Mouse (Mus musculus) erythroblast, adult 5-6 weeks (primary cell): Measurements from ENCODE around the gene Lrrc8c. TPM values are rescaled to one million over a fixed set of nuclear protein-coding genes. Genes with fewer than 3 reads are reported as not detected.

Source experiments
- ATAC-seq: replicated peaks from 2 replicates; pipeline ENCODE4 v1.8.0; 2016; ENCODE audit warnings: moderate number of reproducible peaks, mild to moderate bottlenecking, moderate TSS enrichment, inconsistent platforms; ENCODE audit not compliant: poor library complexity, low FRiP score, severe bottlenecking
- total RNA-seq, 2 experiments: library from RNA; stranded (forward) in 1 of 2; stranded (reverse) in 1 of 2; fragments of 150-400 nt in 1 of 2; fragments of 200-764, 138-1000 nt in 1 of 2; gene quantifications; 2 replicates each; pipeline versions ENCODE4 v1.2.3 to v1.2.4; 2015 to 2017; ENCODE audit warnings: low replicate concordance in 2 of 2

Lrrc8c gene
- total RNA-seq, 2 experiments from 2014 or later, result 9.4 to 24.6 TPM

DNA sequence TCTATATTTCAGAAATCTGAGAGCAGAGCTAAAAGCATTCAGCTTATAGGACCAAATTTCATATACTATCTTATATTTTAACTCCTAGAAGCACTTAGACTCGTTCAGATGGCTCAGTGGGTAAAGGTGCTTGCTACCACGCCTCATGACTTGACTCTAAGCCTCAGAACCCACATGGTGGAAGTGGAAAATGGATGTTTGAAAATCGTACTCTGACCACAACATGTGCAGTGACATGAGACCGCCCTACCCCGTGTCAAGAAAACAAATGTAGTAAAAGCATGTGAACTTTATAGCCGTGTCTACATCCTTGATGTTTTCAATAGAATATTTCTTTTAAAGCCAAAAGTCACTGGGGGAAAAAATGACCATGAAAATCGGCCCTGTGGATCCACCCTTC, 21.9 kb downstream of the Lrrc8c start:
- no peak for ATAC-seq

DNA sequence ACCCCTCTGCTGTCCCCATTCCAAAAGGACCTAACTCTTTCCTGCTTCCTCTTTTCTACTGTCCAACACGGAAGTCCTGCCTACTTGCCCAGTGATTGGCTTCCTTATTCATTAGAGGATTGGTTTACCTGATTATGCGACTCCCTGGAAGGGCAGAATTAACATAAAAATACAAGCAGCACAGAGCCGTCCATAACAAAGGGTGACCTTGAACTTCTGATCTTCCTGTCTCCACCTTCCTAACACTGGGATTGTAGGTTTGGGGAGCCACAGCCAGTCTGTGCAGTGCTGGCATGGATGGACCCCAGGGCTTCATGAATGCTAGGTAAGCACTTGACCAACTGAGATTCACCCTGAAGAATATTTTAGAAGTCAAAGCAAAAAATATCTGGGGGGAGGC, 25.9 kb downstream of the Lrrc8c start:
- no peak for ATAC-seq

DNA sequence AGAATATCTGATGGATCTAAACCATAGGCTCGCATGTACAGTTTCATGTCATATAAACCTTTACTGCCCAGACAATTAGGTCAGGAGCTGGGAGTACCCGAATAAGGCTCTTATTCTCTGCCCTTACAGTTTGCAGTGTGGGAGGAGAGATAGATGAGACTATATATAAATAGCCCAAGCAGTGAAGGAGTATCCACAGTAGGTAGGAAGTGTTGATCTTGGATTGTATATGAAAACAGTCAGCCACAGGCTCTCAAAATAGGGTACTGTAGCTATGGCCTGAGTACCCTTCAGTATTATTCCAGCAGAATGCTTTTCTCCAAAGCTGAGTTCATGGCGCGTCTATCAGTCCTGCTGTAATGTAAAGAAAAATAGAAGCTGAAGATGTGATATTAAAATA, 27.9 kb downstream of the Lrrc8c start:
- ATAC-seq, result no peak

- no peak for ATAC-seq
Measured at GRCm38 (mm10) chr5:105551808-105552207, 32.6 kb downstream of the Lrrc8c start.

DNA sequence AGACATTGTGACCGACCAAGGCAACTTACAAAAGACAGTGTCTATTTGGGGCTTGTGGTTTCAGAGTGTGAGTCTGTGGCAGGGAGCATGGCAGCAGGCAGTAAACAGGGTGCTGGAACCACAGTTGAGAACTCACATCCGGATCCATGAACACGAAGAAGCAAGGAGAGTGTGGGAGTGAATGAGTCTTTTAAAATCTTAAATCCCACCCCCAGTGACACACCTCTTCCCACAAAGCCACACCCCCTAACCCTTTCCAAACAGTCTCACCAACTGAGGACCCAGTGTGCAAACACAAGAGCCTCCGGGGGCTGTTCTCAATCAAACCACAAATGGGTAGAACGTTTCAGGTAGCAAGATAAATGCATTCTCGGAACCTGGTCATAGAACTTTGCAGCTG, 37.1 kb downstream of the Lrrc8c start:
- no peak for ATAC-seq

DNA sequence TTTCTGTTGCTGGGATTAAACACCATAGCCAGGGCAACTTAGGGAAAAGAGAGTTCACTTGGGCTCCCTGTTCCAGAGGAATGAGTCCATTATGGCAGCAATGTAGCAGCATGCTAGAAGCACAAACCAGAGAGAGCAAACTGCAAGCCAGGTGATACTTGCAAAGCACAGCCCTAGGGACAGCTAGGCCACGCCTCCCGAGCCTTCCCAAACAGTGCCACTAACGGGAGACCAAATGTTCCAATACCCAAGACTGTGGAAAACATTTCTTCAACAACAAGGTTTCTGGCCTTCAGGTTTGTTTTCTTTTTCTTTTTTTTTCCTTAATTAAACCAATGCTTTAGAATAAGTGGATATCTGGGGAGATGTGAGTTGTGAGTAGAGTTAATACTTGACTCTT, 38.2 kb downstream of the Lrrc8c start:
- ATAC-seq, result no peak

GRCm38 (mm10) chr5:105557777-105558240, 38.6 kb downstream of the Lrrc8c start:
- no peak for ATAC-seq

DNA sequence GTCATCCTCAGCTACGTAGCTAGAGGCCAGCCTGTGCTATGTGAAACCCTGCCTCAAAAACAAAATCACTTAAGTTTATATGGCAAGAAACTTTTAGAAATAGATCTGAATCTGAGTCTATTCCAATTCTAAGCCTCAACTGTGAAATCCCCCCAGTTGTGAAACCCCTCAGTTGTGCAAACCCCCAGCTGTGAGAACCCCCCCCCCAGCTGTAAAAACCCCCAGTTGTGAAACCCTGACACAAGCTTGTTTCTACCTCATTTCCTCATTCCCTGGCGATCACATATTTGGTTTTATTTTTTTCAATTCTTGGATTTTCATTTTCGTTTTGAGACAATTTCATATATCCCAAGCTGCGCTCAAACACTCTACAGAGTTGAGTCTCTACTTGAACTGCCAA, 39.3 kb downstream of the Lrrc8c start:
- no peak for ATAC-seq

GRCm38 (mm10) chr5:105561926-105562325, 42.7 kb downstream of the Lrrc8c start:
- ATAC-seq, result no peak

DNA sequence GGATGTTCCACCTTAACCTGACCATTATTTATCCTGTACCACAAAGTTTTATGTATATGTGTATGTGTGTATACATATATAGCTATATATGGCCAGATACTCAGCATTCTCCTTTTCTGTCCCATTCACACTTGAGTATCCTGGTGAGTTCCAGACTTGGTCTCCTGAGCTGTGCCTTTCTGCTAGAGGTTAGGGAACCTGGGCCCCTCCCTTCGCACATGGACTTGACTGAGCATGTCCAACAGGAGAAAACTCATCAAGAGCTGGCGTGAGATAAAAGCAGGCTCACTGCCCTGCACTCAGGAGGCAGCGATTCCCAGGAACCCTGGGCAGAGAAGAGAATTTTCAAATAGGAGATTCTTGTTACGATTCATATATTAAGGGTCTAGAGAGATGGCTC, 45.6 kb downstream of the Lrrc8c start:
- ATAC-seq, result 0 out of 2 replicates have a peak, but pooled peaks have one; percentile 47

- peak; percentile 90 for ATAC-seq
Measured at GRCm38 (mm10) chr5:105565824-105566223, 46.6 kb downstream of the Lrrc8c start.

DNA sequence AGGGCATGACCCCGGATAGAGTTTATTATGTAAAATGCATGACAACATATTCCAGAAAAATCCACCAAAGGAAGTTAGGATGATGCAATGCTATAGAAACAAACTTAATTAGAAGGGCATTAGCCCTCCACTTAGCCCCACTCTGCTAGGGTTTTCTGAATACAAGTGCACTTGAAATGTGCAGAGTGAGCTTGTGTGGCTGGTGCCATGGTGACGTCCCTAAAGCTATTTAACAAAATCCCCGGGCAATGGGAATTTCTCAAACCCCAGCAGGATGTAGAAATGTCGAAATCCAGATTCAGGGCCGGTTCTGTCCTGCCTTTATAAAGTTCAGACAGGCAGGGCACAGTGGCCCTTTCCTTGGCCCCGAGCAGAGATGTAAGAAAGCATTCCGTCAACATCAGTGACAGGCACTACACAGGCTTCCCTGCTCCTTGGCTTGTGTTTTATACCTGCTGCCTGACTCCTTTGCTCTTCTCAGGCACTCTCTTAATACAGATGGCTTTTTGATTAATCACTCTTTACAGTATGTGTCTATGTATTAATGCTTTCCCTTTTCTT, 47.7 kb downstream of the Lrrc8c start:
- no peak for ATAC-seq

DNA sequence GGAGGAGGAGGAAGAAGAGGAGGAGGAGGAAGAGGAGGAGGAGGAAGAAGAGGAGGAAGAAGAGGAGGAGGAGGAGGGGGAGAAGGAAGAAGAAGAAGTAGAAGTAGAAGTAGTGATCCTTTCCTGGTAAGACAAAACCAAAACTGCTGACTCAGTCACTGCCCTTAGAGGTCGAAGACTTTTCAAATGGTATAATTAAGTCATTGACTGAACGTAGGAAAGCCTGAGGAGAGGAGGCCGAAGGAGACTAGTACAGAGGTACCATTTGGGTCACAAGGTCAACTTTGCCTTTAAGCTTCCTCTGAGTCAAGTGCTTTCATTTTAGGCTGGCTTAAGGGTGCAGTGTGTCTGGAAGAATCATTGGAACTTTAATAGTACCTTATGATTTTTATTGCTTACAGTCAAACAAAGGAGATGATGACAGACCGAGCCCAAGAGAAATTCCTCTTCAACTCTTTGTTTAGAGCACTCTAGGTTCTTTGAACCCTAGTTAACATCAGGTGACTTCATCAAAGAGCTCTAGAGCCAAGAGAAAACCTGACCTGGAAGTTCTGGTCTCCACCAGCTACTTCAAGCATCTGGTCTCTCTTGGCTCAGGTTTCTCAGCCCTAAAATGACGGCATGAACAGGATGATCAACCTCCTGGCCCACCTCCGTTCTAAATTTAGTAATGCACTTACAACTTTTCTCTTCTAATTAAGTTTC, 49.0 kb downstream of the Lrrc8c start:
- no peak for ATAC-seq

GRCm38 (mm10) chr5:105569168-105569567, 50.0 kb downstream of the Lrrc8c start:
- no peak for ATAC-seq

GRCm38 (mm10) chr5:105572160-105572692, 53.0 kb downstream of the Lrrc8c start:
- no peak for ATAC-seq

GRCm38 (mm10) chr5:105572876-105573275, 53.7 kb downstream of the Lrrc8c start:
- ATAC-seq, result no peak

GRCm38 (mm10) chr5:105574835-105575234, 55.6 kb downstream of the Lrrc8c start:
- peak; percentile 9; the same call in 1 of the 2 replicates for ATAC-seq

- ATAC-seq, result peak; percentile 97
Measured at GRCm38 (mm10) chr5:105575839-105576238, 56.7 kb downstream of the Lrrc8c start.

GRCm38 (mm10) chr5:105580909-105581308, 61.7 kb downstream of the Lrrc8c start:
- ATAC-seq, result 0 out of 2 replicates have a peak, but pooled peaks have one; percentile 27

DNA sequence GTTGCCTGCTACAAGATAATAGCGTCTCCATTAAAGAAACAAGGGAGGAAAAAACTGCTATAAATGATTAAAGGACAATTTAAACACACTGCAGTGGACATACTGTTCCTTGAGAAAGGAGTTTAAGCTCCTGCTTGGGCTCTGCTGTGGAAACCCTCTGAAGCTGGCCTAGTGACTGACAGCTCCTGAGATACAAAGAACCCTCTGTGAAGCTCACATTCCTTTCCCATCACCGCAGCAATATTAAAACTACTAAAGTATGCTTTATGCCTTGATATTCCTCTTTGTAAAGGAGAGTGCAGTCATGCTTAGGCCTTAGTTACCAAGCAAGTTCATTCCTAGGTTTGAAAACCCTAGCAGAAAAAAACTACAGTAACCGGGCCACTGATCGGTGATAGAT, 66.7 kb downstream of the Lrrc8c start:
- ATAC-seq, result no peak

DNA sequence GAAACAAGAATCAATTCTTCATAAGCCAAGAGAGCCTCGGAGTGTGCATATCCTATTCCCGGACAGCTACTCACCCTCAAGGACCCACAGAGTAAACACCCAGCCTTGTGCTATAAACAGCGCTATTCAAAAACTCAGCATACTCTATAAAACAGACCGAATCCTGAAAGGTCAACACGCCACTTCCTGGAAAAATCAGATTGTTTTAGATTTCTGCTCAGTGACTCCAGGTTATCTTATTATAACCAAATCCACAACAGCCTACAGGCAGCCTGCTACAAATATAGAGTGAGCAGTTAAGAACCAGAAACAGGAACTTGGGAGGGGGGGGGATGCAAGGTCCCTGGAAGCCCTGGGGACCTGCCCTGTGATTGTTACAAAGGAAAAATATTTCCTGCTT, 67.5 kb downstream of the Lrrc8c start:
- ATAC-seq, result no peak
